ENCODE assay signal across 12 mouse cellular contexts in the genomic region with DNA sequence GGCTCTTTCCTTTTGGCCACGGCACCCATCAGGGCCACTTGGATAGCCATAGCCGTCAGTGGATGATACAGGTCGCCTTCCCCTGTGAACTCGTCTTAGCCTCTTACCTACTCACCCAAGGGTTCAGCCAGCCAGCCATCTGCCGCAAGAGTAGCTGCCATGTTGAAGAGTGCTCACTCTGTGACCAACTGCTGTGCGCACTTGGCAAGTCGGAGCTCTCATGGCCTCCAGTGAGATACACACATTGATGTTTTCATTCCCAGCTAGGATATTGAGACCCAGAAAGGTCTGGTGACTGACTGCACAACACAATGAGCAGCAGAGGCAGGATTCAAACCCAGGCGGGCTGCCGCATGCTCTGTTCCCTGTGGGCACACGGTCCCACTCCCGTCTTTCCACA.
"Had no signal": no experiment of that assay in that cellular context is flagged by ENCODE, and none has a peak within 500 bp of the region (broad histone marks: within the 10 kb centered on the region; RNA-seq: fewer than 3 reads in every experiment).

No protein-coding gene starts in this region.

- H3K9ac ChIP-seq: liver, embryonic 15.5 days; midbrain, embryonic 13.5 days; neural tube, embryonic 15.5 days had no signal

- H3K36me3 ChIP-seq: liver, embryonic 15.5 days had no signal

- DNase-seq: kidney, postnatal 25 days; lung, adult 2 months; lung, postnatal 36 days; thymus, adult 18-20 months; thymus, postnatal 25 days had no signal

- H3K4me3 ChIP-seq: limb, embryonic 10.5 days; liver, embryonic 15.5 days; midbrain, embryonic 13.5 days; myocyte; neural tube, embryonic 15.5 days had no signal

- ATAC-seq: lung, postnatal 0 days; midbrain, embryonic 13.5 days had no signal

- H3K27ac ChIP-seq: limb, embryonic 10.5 days; liver, embryonic 15.5 days; midbrain, embryonic 13.5 days; neural tube, embryonic 15.5 days had no signal

- H3K4me2 ChIP-seq: liver, embryonic 11.5 days; liver, embryonic 15.5 days; midbrain, embryonic 13.5 days; neural tube, embryonic 15.5 days had no signal

- H3K9me3 ChIP-seq: limb, embryonic 10.5 days; liver, embryonic 15.5 days; midbrain, embryonic 13.5 days; neural tube, embryonic 15.5 days had no signal
